In genomic region chr13:84809605-84810004, GRCm38 (mm10) we compare ENCODE assay signal across 35 mouse cellular contexts.
"Had no signal": no experiment of that assay in that cellular context is flagged by ENCODE, and none has a peak within 500 bp of the region (broad histone marks: within the 10 kb centered on the region; RNA-seq: fewer than 3 reads in every experiment).

No protein-coding gene starts in this region.

- DNase-seq: heart, postnatal 10 days; heart, postnatal 14 days; heart, postnatal 36 days; heart, postnatal 4 days; kidney, adult 11 months; kidney, adult 18-20 months; kidney, adult 2 months; kidney, adult 8-10 months; kidney, adult 9 months; kidney, postnatal 10 days; kidney, postnatal 14 days; kidney, postnatal 25 days; kidney, postnatal 36 days; kidney, postnatal 4 days; layer of hippocampus, adult 9-11 months; layer of hippocampus, postnatal 36 days had no signal

- H3K27ac ChIP-seq: heart, embryonic 10.5 days; heart, embryonic 13.5 days; heart, embryonic 15.5 days; hindbrain, embryonic 10.5 days; hindbrain, embryonic 12.5 days; hindbrain, embryonic 13.5 days; hindbrain, embryonic 14.5 days; hindbrain, embryonic 15.5 days; hindbrain, postnatal 0 days; intestine, embryonic 15.5 days; kidney, embryonic 15.5 days; kidney, postnatal 0 days; layer of hippocampus, adult 2 months had no signal

- H3K36me3 ChIP-seq: heart, embryonic 10.5 days; heart, embryonic 12.5 days; heart, embryonic 13.5 days; heart, embryonic 15.5 days; hindbrain, embryonic 10.5 days; hindbrain, embryonic 12.5 days; hindbrain, embryonic 13.5 days; hindbrain, embryonic 15.5 days; intestine, embryonic 15.5 days; kidney, embryonic 15.5 days had no signal

- H3K4me1 ChIP-seq: heart, embryonic 10.5 days; heart, embryonic 12.5 days; heart, embryonic 13.5 days; heart, embryonic 15.5 days; hindbrain, embryonic 12.5 days; intestine, embryonic 15.5 days; kidney, embryonic 15.5 days had no signal

- H3K27me3 ChIP-seq: heart, embryonic 12.5 days; heart, embryonic 13.5 days; heart, embryonic 15.5 days; hindbrain, embryonic 12.5 days; hindbrain, embryonic 13.5 days; hindbrain, embryonic 15.5 days; intestine, embryonic 15.5 days; kidney, embryonic 15.5 days had no signal

- H3K4me3 ChIP-seq: heart, embryonic 10.5 days; heart, embryonic 12.5 days; heart, embryonic 13.5 days; heart, embryonic 15.5 days; hindbrain, embryonic 10.5 days; hindbrain, embryonic 12.5 days; hindbrain, embryonic 13.5 days; hindbrain, embryonic 15.5 days; intestine, embryonic 15.5 days; kidney, embryonic 15.5 days; layer of hippocampus, adult 2 months had no signal

- H3K9ac ChIP-seq: heart, embryonic 12.5 days; heart, embryonic 13.5 days; heart, embryonic 15.5 days; hindbrain, embryonic 12.5 days; hindbrain, embryonic 13.5 days; hindbrain, embryonic 14.5 days; hindbrain, embryonic 15.5 days; intestine, embryonic 15.5 days; kidney, embryonic 15.5 days had no signal

- ATAC-seq: hindbrain, embryonic 16.5 days; hindbrain, postnatal 0 days; inflammation-experienced regulatory T-cells, adult 6 months; intestine, embryonic 15.5 days; intestine, embryonic 16.5 days; intestine, postnatal 0 days had no signal

- H3K9me3 ChIP-seq: heart, embryonic 10.5 days; heart, embryonic 13.5 days; heart, embryonic 15.5 days; hindbrain, embryonic 10.5 days; hindbrain, embryonic 12.5 days; hindbrain, embryonic 13.5 days; hindbrain, embryonic 15.5 days; intestine, embryonic 15.5 days; kidney, embryonic 15.5 days had no signal

- H3K4me2 ChIP-seq: heart, embryonic 11.5 days; heart, embryonic 12.5 days; heart, embryonic 13.5 days; heart, embryonic 15.5 days; hindbrain, embryonic 12.5 days; hindbrain, embryonic 13.5 days; hindbrain, embryonic 14.5 days; hindbrain, embryonic 15.5 days; intestine, embryonic 15.5 days; kidney, embryonic 15.5 days had no signal
